Mouse (Mus musculus) T-cell, adult 2 months (primary cell): ENCODE results near the gene Lrtm2.
"Not testable (repeated sequence)": the region's sequence is repeated elsewhere in the genome, so short reads cannot be mapped to it uniquely, and the experiment has no call there.

ENCODE experiments used
- DNase-seq: peaks from one replicate; pipeline ENCODE4 v3.0.0; 2022; ENCODE audit warnings: low spot score

Gene Lrtm2

GRCm38 (mm10) chr6:119330506-119330905 is at the start of gene Lrtm2:
Gene Lrtm2, minus strand, starts transcription at chr6:119330766.
- DNase-seq, result peak; percentile 18

- DNase-seq, result no peak
These were observed 48.1 kb upstream of the Lrtm2 start for GRCm38 (mm10) chr6:119378631-119379030.

DNA sequence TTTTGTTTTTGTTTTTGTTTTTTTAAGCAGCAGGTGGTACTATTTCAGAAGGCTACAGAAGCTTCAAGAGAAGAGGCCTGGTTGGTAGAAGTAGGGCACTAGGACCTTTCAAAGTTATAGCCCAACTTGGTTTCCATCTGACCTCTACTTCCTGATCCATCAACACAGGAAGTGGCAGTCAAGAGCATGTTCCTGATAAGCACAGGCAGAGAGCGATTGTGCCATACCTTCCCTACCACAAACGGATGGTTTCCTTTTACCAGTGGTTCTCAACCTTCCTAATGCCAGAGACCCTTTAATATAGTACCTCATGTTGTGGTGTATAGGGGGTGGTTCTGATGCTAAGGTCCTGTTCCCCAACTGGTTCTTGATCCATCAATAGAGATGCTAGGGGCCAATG is 47.0 kb upstream of the Lrtm2 start:
- DNase-seq, result peak; percentile 51

GRCm38 (mm10) chr6:119375035-119375434 is 44.5 kb upstream of the Lrtm2 start:
- no peak for DNase-seq

- no peak for DNase-seq
These were observed 42.6 kb upstream of the Lrtm2 start for GRCm38 (mm10) chr6:119373000-119373705.

DNA sequence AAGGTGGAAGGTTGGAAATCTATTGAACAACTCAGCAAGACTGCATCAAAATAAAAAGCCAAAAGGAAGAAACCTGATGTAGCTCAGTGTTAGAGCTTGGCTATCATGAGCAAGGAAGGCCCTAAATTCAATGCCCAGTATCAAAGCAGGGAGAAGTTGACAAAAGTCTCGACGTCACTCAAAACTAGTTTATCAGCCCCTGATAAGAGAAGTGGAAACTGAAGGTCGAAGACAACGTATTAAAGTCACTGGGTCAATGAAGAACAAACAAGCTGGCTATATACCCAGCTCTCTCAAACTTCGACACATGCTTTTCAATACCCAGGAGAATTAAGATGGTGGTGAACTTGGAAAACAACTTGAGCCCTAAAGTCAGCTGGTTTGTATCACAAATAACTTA is 41.7 kb upstream of the Lrtm2 start:
- DNase-seq, result no peak

DNA sequence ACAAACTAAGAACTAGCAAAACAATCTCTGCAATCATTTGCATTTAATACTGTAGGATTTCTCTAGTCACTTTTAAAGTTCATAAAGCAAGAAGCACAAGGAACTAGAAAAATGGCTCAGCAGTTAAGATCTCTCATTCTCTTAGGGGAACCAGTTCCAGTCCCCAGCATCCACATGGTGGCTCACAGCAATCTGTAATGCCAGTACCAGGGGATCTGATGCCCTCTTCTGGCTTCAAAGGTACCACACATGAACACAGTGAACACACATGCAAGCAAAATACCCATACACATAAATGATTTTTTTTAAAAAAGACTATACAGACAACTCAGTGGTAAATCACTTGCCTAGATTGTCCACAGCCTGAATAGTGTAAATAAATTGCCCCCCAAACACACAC is 41.1 kb upstream of the Lrtm2 start:
- no peak for DNase-seq

DNA sequence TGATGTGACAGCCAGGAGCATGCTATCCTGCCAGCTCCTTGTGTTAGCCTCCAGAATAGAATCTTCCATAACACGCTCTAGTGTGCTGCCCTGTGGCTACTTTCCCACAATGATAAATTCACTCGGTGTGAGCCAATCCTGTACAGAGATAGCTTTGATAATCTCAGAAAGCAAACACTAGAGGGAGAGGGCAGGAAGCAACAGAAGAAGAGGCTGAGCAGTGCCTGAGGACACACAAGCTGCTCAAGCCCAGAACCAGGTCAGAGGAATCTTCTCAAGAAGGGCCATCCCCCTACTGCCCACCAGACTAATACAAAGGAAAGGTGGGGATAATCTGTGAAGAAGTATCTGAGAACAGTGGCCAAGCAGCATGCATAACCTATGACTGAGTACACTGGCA is 36.8 kb upstream of the Lrtm2 start:
- DNase-seq, result no peak

GRCm38 (mm10) chr6:119366800-119367199 is 36.2 kb upstream of the Lrtm2 start:
- not testable (repeated sequence) for DNase-seq

GRCm38 (mm10) chr6:119363593-119363992 is 33.0 kb upstream of the Lrtm2 start:
- no peak for DNase-seq

GRCm38 (mm10) chr6:119360925-119361702 is 30.5 kb upstream of the Lrtm2 start:
- DNase-seq, result no peak

- not testable (repeated sequence) for DNase-seq
These were observed 29.7 kb upstream of the Lrtm2 start for GRCm38 (mm10) chr6:119360250-119360649.

DNA sequence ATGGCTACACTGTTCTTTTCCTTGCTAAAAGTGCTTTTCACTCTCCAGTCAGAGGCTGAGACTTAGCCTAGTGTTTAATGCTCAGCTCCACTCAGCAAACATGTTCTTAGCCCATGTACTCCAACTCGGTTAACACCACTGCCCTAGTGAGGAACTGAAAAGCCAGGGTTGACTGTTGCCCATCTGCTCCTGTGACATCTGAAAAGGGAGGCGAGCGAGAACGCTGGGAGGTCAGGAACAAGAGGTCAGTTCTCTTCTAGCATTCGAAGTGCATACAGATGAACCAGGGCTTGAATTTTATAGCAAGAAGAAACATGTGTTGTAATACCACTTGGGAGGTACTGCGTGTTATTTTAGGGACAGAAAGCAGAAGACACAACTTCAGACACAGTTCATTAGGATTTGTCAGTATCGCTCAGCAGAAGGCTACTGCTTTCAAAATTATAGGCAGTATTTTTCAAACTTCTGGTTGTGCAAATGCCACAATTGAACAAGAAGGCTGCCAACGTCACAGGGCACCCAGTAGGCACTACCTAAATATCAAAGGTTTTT is 27.5 kb upstream of the Lrtm2 start:
- no peak for DNase-seq

DNA sequence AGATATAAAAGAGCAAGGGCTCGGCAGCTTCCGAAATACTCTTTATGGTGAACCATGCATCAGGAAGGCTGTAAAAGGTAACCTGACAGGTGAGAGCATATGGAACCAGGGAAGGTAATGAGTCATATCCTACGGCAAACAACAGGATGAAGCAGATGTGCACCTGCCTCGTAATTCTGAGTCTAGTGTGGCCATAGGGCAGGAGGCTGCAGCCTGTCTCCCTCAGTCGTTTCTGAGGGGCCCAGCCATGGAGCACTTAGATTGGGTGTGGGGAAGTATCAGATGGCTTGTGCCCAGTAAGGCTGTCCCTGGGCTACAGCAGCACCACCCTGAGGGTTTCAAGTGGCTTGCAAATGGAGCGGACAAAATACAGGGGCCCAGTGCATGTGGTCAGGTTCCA is 21.9 kb upstream of the Lrtm2 start:
- DNase-seq, result no peak

DNA sequence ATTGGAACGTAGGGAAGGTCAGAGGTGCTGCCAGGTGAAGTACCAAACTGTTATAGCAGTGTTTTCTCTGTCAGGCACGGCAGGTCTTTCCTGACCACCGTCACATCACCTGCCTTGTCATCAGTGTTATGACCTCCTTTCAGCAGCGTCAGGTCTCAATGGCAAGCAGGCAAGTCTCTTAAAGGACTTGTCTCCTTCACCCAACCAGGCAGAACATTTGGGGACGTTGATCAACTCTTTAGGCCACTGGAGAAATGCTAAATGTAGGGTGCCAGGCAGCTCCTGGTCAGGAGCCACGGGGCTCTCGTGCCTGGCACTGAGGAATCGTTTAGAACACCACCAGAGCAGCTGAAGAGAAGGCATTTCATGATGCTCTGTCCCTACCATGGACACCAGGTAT is 21.1 kb upstream of the Lrtm2 start:
- no peak for DNase-seq

GRCm38 (mm10) chr6:119350703-119351198 is 20.2 kb upstream of the Lrtm2 start:
- DNase-seq, result no peak

- peak; percentile 59 for DNase-seq
These were observed 17.7 kb upstream of the Lrtm2 start for GRCm38 (mm10) chr6:119348234-119348633.

GRCm38 (mm10) chr6:119347813-119348212 is 17.2 kb upstream of the Lrtm2 start:
- DNase-seq, result no peak

DNA sequence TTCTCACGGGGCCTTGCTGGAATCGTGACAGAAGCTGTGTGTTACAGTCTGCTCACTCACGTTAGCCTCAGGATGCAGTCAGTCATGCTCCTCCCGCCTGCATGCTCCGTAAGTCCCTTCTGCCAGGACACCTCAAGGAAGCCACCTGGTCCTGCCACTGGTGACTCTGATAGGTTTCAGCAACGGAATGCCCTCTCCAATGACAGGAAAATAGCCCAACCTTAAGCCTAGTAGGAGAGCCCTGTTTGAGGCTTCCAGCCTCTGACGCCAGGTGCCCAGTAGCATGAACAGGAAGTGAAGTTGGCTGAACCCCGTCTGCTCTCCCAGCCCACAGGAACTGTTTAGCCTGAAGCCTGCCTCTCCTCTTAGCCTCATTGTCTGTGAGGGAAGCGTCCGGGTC is 15.7 kb upstream of the Lrtm2 start:
- DNase-seq, result no peak

DNA sequence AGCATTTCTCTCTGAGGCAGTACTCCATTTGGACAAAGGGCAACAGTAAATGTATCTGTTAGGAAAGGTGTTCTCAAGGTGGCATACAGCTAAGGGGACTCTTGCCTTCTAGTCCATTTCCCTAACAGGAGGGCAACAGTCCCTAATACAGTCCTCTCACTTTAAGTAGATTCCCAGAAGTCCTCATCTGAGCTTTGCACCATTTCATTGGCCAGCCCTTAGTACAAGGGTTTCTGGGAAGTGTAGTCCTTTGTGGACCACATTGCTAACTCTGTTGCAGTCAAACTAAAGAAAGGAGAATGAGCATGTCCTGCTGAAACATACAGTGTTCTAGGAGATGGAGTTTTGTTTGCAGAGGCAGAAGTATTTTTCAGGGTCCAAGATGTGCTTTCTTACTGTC is 10.8 kb upstream of the Lrtm2 start:
- DNase-seq, result no peak

GRCm38 (mm10) chr6:119338121-119338912 is 7.8 kb upstream of the Lrtm2 start:
- no peak for DNase-seq

GRCm38 (mm10) chr6:119337287-119337686 is 6.7 kb upstream of the Lrtm2 start:
- no peak for DNase-seq
